Mouse (Mus musculus) heart, embryonic 14.5 days (tissue): ENCODE results near the gene Ndufa6. TPM values are rescaled to one million over a fixed set of nuclear protein-coding genes. Genes with fewer than 3 reads are reported as not detected.

Experiments used
- ATAC-seq: fragments of 200-750 bp; cut with Nextera tagmentation; 2 replicates; pipeline ENCODE4 v1.8.0; 2017; ENCODE audit warnings: low read depth, moderate TSS enrichment; ENCODE audit not compliant: insufficient number of reproducible peaks, insufficient read depth, low FRiP score
- H3K27ac ChIP-seq, 2 experiments: fragments of 200-500 bp in 1 of 2; fragments of 300-500 bp in 1 of 2; sonication (generic) in 1 of 2; replicated peaks in 1 of 2; 2 replicates each; pipeline ENCODE4 v1.5.1; 2012 to 2014; ENCODE audit warnings: low read depth in 2 of 2, low read length in 2 of 2, control low read depth in 1 of 2, mild to moderate bottlenecking in 1 of 2, mixed read lengths in 1 of 2; ENCODE audit not compliant: control insufficient read depth in 1 of 2, insufficient read depth in 1 of 2
- H3K27me3 ChIP-seq: fragments of 300-500 bp; sonication (generic); 2 replicates; pipeline ENCODE4 v1.6.1; 2014; ENCODE audit warnings: mild to moderate bottlenecking, low read length, control low read depth; ENCODE audit not compliant: control insufficient read depth, insufficient read depth
- H3K36me3 ChIP-seq: fragments of 300-500 bp; sonication (generic); 2 replicates; pipeline ENCODE4 v1.6.1; 2014; ENCODE audit warnings: mild to moderate bottlenecking, control low read depth, low read length, mixed read lengths; ENCODE audit not compliant: control insufficient read depth, insufficient read depth
- H3K4me1 ChIP-seq, 2 experiments: fragments of 200-500 bp in 1 of 2; fragments of 300-500 bp in 1 of 2; sonication (generic) in 1 of 2; 2 replicates each; pipeline ENCODE4 v1.6.1; 2012 to 2014; ENCODE audit warnings: low read length in 2 of 2, control low read depth in 1 of 2, mixed read lengths in 1 of 2; ENCODE audit not compliant: control insufficient read depth in 2 of 2, insufficient read depth in 2 of 2
- H3K4me2 ChIP-seq: fragments of 300-500 bp; sonication (generic); 2 replicates; pipeline ENCODE4 v1.6.1; 2014; ENCODE audit warnings: mild to moderate bottlenecking, low read length
- H3K4me3 ChIP-seq, 2 experiments: fragments of 200-500 bp in 1 of 2; fragments of 300-500 bp in 1 of 2; sonication (generic) in 1 of 2; 2 replicates each; pipeline ENCODE4 v1.5.1; 2012 to 2014; ENCODE audit warnings: low read length in 2 of 2, mild to moderate bottlenecking in 2 of 2, control low read depth in 1 of 2, low read depth in 1 of 2, moderate library complexity in 1 of 2; ENCODE audit not compliant: control insufficient read depth in 1 of 2, insufficient read depth in 1 of 2
- H3K9ac ChIP-seq: fragments of 300-500 bp; sonication (generic); 2 replicates; pipeline ENCODE4 v1.6.1; 2014; ENCODE audit warnings: mild to moderate bottlenecking, low read length
- H3K9me3 ChIP-seq: fragments of 300-500 bp; sonication (generic); 2 replicates; pipeline ENCODE4 v1.6.1; 2016; ENCODE audit warnings: low read length, control low read depth; ENCODE audit not compliant: control insufficient read depth
- WGBS: fragments of 180-500 bp; shearing (Covaris S2); extraction: QIAGEN DNeasy Blood & Tissue Kit; methylation state at CpG from one replicate; pipeline ENCODE4 v1.1.7; 2014; 5-methylcytosine and 5-hydroxymethylcytosine counted together
- polyA plus RNA-seq: library from polyadenylated mRNA; unstranded; fragments of >200 nt; fragmentation: Nextera tagmentation; extraction: Ambion mirVana; gene quantifications from 2 replicates; pipeline ENCODE4 v1.2.1, GENCODE M21; 2014

Gene Ndufa6
- polyA plus RNA-seq, 1 experiment from 2014 or later: 735 TPM

- Histone ChIP-seq H3K27me3 (no peaks in the 10 kb centered on the region), H3K4me2 (peak overlapping the region; percentile 92), H3K9ac (peak overlapping the region; percentile 78), H3K36me3 (peaks cover 34% of the 10 kb centered on the region), H3K4me1 (peaks cover 20 to 27% of the 10 kb centered on the region in 2 experiments), H3K9me3 (no peaks in the 10 kb centered on the region), H3K27ac (peak overlapping the region; percentile 85 to 89), H3K4me3 (peak overlapping the region; percentile 72 to 80)
- WGBS: under 1% methylated on average over 43 of the region's 51 CpGs
- peak; percentile 94 for ATAC-seq
Observed at GRCm38 (mm10) chr15:82345820-82346470, 8.2 kb downstream of the Ndufa6 start.

- Histone ChIP-seq H3K4me2 (no peak overlapping the region; the same call in 1 of the 2 replicates), H3K27me3 (no peaks in the 10 kb centered on the region), H3K27ac (no peak overlapping the region; a peak in 1 of 4 replicates), H3K36me3 (peaks cover 25% of the 10 kb centered on the region), H3K4me1 (peaks cover 26 to 30% of the 10 kb centered on the region in 2 experiments), H3K9ac (no peak overlapping the region), H3K9me3 (no peaks in the 10 kb centered on the region), H3K4me3 (no peak overlapping the region)
- ATAC-seq: no peak
- 84% methylated on average over 6 of the region's 6 CpGs for WGBS
Observed at GRCm38 (mm10) chr15:82344971-82345370, 9.2 kb downstream of the Ndufa6 start.

GRCm38 (mm10) chr15:82343368-82344287 is 10.5 kb downstream of the Ndufa6 start:
- H3K27me3 ChIP-seq: no peaks in the 10 kb centered on the region
- no peak overlapping the region for H3K4me3 ChIP-seq
- ATAC-seq: no peak
- no peaks in the 10 kb centered on the region for H3K9me3 ChIP-seq
- peaks cover 26 to 30% of the 10 kb centered on the region in 2 experiments for H3K4me1 ChIP-seq
- 91% methylated on average over 27 of the region's 27 CpGs for WGBS
- H3K9ac ChIP-seq: no peak overlapping the region
- no peak overlapping the region for H3K4me2 ChIP-seq
- peaks cover 11% of the 10 kb centered on the region for H3K36me3 ChIP-seq
- no peak overlapping the region for H3K27ac ChIP-seq

GRCm38 (mm10) chr15:82342543-82342935 is 11.6 kb downstream of the Ndufa6 start:
- Histone ChIP-seq H3K9ac (peak overlapping the region; percentile 83), H3K27me3 (no peaks in the 10 kb centered on the region), H3K4me1 (peaks cover 28 to 32% of the 10 kb centered on the region in 2 experiments), H3K27ac (peak overlapping the region; percentile 55 to 78; a peak in 1 of 4 replicates), H3K4me2 (peak overlapping the region; percentile 92), H3K9me3 (no peaks in the 10 kb centered on the region), H3K36me3 (peaks cover under 1% of the 10 kb centered on the region), H3K4me3 (no peak overlapping the region)
- WGBS: 79% methylated on average over 5 of the region's 5 CpGs
- ATAC-seq: no peak

GRCm38 (mm10) chr15:82341675-82342542 is 12.2 kb downstream of the Ndufa6 start:
- Histone ChIP-seq H3K4me3 (peak overlapping the region; percentile 52 to 54; a peak in 3 of 4 replicates), H3K9ac (peak overlapping the region; percentile 83), H3K9me3 (no peaks in the 10 kb centered on the region), H3K4me2 (peak overlapping the region; percentile 92), H3K36me3 (peaks cover 1% of the 10 kb centered on the region), H3K27ac (peak overlapping the region; percentile 55 to 78), H3K27me3 (no peaks in the 10 kb centered on the region), H3K4me1 (peaks cover 22 to 31% of the 10 kb centered on the region in 2 experiments)
- no peak for ATAC-seq
- WGBS: 34% methylated on average over 15 of the region's 15 CpGs

GRCm38 (mm10) chr15:82341036-82341501 is 13.1 kb downstream of the Ndufa6 start:
- H3K9me3 ChIP-seq: no peaks in the 10 kb centered on the region
- H3K4me3 ChIP-seq: peak overlapping the region; percentile 52 to 54
- H3K27ac ChIP-seq: peak overlapping the region; percentile 55 to 78
- H3K36me3 ChIP-seq: peaks cover 10% of the 10 kb centered on the region
- peak overlapping the region; percentile 83 for H3K9ac ChIP-seq
- no peaks in the 10 kb centered on the region for H3K27me3 ChIP-seq
- peak overlapping the region; percentile 92 for H3K4me2 ChIP-seq
- ATAC-seq: peak; percentile 3; the same call in 1 of the 2 replicates
- peaks cover 20 to 28% of the 10 kb centered on the region in 2 experiments for H3K4me1 ChIP-seq
- 2% methylated on average over 40 of the region's 40 CpGs for WGBS
